Mouse (Mus musculus): ENCODE data around the gene Pold1. TPM values are rescaled to one million over a fixed set of nuclear protein-coding genes. Genes with fewer than 3 reads are reported as not detected.

Pold1 gene
- polyA plus RNA-seq, 1 experiment from 2014 or later, result 56.1 TPM

DNA sequence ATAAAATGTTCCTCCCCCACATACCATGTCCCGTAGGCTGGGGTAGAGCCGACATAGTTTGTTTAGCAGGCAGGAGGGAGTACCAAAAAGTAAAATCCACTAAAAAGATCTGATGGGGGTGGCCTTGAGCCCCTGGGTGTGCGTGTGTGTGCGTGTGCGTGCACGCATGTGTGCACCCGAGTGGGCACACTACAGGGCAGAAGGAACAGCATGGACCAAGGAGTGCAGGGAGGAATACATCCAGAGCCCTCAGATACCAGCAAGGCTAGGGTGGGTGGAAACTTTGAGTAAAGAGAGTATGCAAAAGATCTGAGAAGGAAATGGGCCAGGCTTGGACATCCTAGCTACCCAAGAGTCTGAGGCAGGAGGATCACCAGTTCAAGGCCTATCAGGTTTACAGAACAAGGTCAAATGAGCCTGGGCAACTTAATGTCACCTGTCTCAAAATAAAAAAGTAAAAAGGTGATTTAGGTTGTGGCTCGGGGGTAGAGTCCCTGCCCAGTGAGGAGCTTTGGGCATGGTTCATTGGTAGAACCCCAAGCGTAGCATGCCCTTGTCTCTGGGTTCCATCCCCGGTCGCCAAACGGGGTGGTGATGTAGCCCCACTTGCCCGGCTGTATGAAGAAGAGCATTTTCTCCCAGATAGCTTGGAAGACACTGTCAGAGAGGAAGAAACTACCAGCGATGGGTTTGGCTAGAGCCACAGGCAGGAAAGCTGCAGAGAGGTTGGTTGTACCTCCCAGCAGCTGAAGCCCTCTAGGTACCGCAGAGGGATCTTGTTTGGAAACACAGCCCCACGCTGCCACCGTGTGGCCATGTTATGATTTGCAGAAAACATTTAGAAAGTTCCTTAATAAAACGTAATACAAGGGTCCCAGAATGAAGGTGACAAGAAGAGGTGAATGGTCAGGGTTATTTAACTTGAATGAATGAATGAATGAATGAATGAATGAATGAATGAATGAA, 12.1 kb upstream of the Pold1 start:
- Histone ChIP-seq H3K36me3 (no peaks in the 10 kb centered on the region), H3K4me1 (no peaks in the 10 kb centered on the region), H3K9me3 (no peaks in the 10 kb centered on the region), H3K4me2 (no peak overlapping the region), H3K27ac (replicated peaks) (no peak overlapping the region), H3K27me3 (replicated peaks) (peaks cover 46% of the 10 kb centered on the region), H3K4me3 (no peak overlapping the region), H3K9ac (no peak overlapping the region)
- 46% methylated on average over 18 of the region's 18 CpGs for WGBS
- no peak for ATAC-seq (ENCODE audit: extremely low read depth, insufficient number of reproducible peaks, low FRiP score, low TSS enrichment)

DNA sequence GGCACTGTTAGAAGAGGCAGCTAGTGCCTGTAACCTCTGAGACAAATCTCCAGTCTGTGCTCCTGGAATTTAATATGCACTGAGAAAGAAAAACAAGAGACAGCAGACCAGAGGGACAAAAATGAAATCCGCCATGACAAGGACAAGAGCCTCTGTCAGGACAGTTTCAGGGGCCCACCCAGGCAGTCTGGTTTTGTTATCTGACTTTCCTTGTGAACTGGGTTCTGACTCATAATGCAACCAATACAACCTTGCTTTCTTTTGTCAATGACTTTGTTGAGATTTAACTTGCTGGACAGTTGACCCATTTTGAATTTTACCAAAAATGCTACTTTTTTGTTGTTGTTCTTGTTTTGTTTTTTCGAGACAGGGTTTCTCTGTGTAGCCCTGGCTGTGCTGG, 9.0 kb upstream of the Pold1 start:
- no peaks in the 10 kb centered on the region for H3K36me3 ChIP-seq
- H3K4me3 ChIP-seq, result no peak overlapping the region
- no peak overlapping the region for H3K27ac ChIP-seq (replicated peaks)
- peaks cover 44% of the 10 kb centered on the region; the same call in 1 of the 2 replicates for H3K27me3 ChIP-seq (replicated peaks)
- 45% methylated on average over 2 of the region's 2 CpGs for WGBS
- 0 out of 2 replicates have a peak overlapping the region, but pooled peaks have one; percentile 21 for H3K9ac ChIP-seq
- no peaks in the 10 kb centered on the region for H3K9me3 ChIP-seq
- H3K4me2 ChIP-seq, result no peak overlapping the region
- H3K4me1 ChIP-seq, result peaks cover 10% of the 10 kb centered on the region
- ATAC-seq (ENCODE audit: extremely low read depth, insufficient number of reproducible peaks, low FRiP score, low TSS enrichment), result no peak

DNA sequence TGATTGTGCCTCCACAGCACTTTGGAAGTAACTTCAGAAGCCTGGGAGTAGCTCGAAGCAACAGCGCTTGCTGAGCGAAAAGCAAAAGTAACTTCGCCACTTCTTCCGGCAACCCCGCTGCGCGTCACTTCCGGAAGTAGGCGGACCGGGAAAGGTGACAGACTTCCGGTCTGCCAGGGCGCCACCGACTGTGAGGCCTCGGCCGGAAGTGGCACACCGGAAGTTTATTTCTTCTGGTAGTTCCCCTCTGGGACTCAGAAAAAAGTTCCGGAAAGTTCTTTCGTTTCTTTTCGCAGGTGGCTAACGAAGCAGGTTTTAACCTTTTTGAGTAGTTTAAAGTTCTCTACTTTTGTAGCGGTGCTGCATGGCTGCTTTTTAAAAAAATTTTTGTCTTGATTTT, 5.2 kb upstream of the Pold1 start, which contains the start of gene Nr1h2:
Gene Nr1h2, minus strand, starts transcription at position 126 of the 400 bp plus-strand sequence.
- Histone ChIP-seq H3K4me2 (peak within 1 kb of the TSS; percentile 75), H3K27me3 (replicated peaks) (peaks cover 28% of the 10 kb centered on the region; the same call in 1 of the 2 replicates), H3K4me1 (peaks cover 12% of the 10 kb centered on the region), H3K27ac (replicated peaks) (peak within 1 kb of the TSS; percentile 97), H3K9me3 (no peaks in the 10 kb centered on the region), H3K4me3 (peak within 1 kb of the TSS; percentile 87), H3K9ac (peak within 1 kb of the TSS; percentile 88), H3K36me3 (peaks cover 32% of the 10 kb centered on the region)
- peak; percentile 70 for ATAC-seq (ENCODE audit: extremely low read depth, insufficient number of reproducible peaks, low FRiP score, low TSS enrichment)
- WGBS, result under 1% methylated on average over 22 of the region's 22 CpGs

DNA sequence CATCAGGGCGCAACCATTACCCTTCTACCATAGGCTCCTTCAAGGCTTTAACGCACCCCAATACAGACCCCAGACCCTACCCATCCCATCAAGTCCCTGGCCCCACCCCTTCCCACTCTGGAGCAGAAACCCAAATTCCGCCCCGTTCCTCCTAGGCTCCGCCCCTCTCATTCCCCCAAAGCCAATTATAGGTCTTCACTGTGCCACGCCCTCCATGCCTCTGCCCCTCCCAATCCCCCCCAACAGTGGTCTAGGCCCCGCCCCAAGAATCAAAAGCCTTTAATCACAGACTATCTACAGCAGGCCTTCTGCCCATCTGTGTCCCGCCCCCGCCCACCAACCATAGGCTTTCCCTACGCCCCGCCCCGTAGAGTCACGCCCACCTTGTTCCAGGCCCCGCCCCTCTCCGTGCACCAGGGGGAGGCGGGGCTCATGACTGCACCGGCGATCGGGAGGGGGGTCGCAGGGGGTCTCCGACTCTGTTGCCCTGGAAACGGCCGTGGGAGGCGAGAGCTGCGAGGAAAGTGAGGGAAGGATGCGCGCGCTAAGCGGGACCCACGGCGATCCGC, 4.6 kb upstream of the Pold1 start:
- H3K4me2 ChIP-seq, result peak overlapping the region; percentile 75
- peak; percentile 65 for ATAC-seq (ENCODE audit: extremely low read depth, insufficient number of reproducible peaks, low FRiP score, low TSS enrichment)
- under 1% methylated on average over 31 of the region's 32 CpGs for WGBS
- peak overlapping the region; percentile 88 for H3K9ac ChIP-seq
- H3K9me3 ChIP-seq, result no peaks in the 10 kb centered on the region
- H3K4me1 ChIP-seq, result peaks cover 12% of the 10 kb centered on the region
- H3K27ac ChIP-seq (replicated peaks), result peak overlapping the region; percentile 97
- peaks cover 28% of the 10 kb centered on the region; the same call in 1 of the 2 replicates for H3K27me3 ChIP-seq (replicated peaks)
- peaks cover 32% of the 10 kb centered on the region for H3K36me3 ChIP-seq
- H3K4me3 ChIP-seq, result peak overlapping the region; percentile 87

DNA sequence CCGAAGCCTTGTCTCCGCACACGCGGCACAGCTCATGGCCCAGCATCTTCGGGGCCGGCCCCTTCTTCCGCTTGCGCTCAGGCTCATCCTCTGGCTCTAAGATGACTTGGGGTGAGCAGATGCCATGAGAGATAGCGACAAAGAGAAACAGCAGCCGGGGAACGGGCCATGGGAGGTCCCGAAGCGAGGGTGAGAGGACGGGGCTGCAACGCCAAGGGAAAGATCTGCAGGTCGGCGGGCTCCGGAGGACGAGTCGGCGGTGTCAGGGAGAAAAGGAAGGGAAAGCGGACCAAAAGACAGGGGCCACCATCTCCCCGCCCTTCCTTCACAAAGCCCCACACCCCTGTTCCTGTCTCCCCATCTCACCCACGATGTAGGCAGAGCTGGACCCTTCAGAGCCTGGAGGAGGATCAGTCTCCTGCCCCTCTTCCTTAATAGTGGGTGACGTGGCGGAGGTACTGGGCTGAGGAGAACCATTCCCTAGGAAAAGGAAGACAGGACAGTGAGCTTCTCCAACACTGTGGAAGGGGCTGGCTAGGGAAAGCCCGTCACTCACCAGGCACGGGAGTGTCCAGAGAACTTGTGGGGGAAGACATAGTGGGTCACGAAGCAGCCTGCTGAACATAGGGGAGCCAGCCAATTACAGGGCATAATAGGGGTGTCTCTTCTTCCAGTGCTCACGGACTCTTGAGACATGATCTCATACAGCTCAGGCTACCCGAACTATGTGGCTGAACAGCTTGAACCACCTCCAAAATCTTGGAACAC, 3.7 kb upstream of the Pold1 start:
- WGBS, result 81% methylated on average over 30 of the region's 31 CpGs
- peaks cover 32% of the 10 kb centered on the region for H3K36me3 ChIP-seq
- ATAC-seq (ENCODE audit: extremely low read depth, insufficient number of reproducible peaks, low FRiP score, low TSS enrichment), result no peak
- H3K9ac ChIP-seq, result peak overlapping the region; percentile 88; the same call in 1 of the 2 replicates
- no peak overlapping the region for H3K27ac ChIP-seq (replicated peaks)
- H3K9me3 ChIP-seq, result no peaks in the 10 kb centered on the region
- H3K27me3 ChIP-seq (replicated peaks), result peaks cover 21% of the 10 kb centered on the region; the same call in 1 of the 2 replicates
- peaks cover 20% of the 10 kb centered on the region for H3K4me1 ChIP-seq
- H3K4me3 ChIP-seq, result peak overlapping the region; percentile 87
- peak overlapping the region; percentile 75 for H3K4me2 ChIP-seq

DNA sequence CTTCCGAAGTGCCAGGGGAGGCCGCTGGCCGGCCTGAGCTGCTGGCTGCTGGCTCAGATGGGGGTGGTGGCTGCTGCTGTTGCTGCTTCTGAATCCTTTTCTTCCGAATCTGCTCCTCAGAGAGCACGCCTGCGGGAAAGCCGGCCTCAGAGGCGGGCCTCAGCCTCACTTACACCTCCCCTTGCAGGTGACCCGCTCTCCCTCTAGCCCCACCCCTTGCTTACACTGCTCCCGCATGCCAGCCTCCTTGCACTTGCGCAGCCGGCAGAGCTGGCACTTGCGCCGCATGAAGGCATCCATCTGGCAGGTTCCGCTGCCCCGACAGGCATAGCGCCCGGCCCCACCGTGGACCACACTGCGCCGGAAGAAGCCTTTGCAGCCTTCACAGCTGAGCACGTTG, 3.1 kb upstream of the Pold1 start:
- no peak overlapping the region for H3K4me3 ChIP-seq
- H3K9ac ChIP-seq, result no peak overlapping the region
- H3K4me1 ChIP-seq, result peaks cover 26% of the 10 kb centered on the region
- H3K9me3 ChIP-seq, result no peaks in the 10 kb centered on the region
- WGBS, result 80% methylated on average over 22 of the region's 22 CpGs
- no peak for ATAC-seq (ENCODE audit: extremely low read depth, insufficient number of reproducible peaks, low FRiP score, low TSS enrichment)
- no peak overlapping the region for H3K27ac ChIP-seq (replicated peaks)
- no peak overlapping the region for H3K4me2 ChIP-seq
- peaks cover 33% of the 10 kb centered on the region for H3K36me3 ChIP-seq
- peaks cover 15% of the 10 kb centered on the region; the same call in 1 of the 2 replicates for H3K27me3 ChIP-seq (replicated peaks)

DNA sequence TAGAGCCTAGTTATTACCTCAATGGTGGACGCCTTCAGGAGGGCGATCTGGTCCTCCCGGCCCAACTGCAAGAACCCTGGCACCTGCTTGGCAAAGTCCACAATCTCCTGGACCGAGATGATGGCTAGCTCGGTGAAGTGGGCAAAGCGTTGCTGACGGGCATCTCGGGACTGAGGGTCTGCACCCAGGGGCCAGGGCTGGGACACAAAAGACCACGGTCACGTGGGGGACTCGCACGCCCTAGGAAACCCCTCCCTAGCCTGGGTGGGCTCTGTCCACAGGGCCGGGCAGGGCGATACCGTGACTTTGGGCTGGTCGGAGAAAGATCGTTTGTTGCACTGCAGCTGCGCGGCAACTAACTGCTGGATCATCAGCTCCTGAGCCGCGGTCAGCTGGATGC, 2.7 kb upstream of the Pold1 start:
- Histone ChIP-seq H3K9me3 (no peaks in the 10 kb centered on the region), H3K36me3 (peaks cover 37% of the 10 kb centered on the region), H3K4me3 (no peak overlapping the region), H3K27ac (replicated peaks) (no peak overlapping the region), H3K4me2 (no peak overlapping the region), H3K4me1 (peaks cover 26% of the 10 kb centered on the region), H3K27me3 (replicated peaks) (peaks cover 12% of the 10 kb centered on the region; the same call in 1 of the 2 replicates), H3K9ac (no peak overlapping the region)
- ATAC-seq (ENCODE audit: extremely low read depth, insufficient number of reproducible peaks, low FRiP score, low TSS enrichment), result no peak
- WGBS, result 90% methylated on average over 21 of the region's 21 CpGs

DNA sequence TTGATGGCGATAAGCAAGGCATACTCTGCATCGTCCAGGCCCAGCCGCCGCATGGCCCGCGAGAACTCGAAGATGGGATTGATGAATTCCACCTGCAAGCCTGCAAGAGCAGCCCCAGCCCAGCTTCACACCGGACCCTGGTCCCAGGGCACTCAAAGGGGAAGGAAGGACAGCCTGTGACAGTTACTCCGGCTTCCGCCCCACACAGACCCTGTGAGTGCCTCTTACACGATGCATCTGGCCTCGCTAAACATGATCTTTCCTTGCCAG, 1.7 kb upstream of the Pold1 start:
- peaks cover 26% of the 10 kb centered on the region for H3K4me1 ChIP-seq
- no peak overlapping the region for H3K4me2 ChIP-seq
- H3K9me3 ChIP-seq, result no peaks in the 10 kb centered on the region
- H3K4me3 ChIP-seq, result no peak overlapping the region
- ATAC-seq (ENCODE audit: extremely low read depth, insufficient number of reproducible peaks, low FRiP score, low TSS enrichment), result no peak
- WGBS, result 94% methylated on average over 12 of the region's 12 CpGs
- peaks cover 3% of the 10 kb centered on the region; the same call in 1 of the 2 replicates for H3K27me3 ChIP-seq (replicated peaks)
- no peak overlapping the region for H3K9ac ChIP-seq
- H3K36me3 ChIP-seq, result peaks cover 45% of the 10 kb centered on the region
- no peak overlapping the region for H3K27ac ChIP-seq (replicated peaks)

DNA sequence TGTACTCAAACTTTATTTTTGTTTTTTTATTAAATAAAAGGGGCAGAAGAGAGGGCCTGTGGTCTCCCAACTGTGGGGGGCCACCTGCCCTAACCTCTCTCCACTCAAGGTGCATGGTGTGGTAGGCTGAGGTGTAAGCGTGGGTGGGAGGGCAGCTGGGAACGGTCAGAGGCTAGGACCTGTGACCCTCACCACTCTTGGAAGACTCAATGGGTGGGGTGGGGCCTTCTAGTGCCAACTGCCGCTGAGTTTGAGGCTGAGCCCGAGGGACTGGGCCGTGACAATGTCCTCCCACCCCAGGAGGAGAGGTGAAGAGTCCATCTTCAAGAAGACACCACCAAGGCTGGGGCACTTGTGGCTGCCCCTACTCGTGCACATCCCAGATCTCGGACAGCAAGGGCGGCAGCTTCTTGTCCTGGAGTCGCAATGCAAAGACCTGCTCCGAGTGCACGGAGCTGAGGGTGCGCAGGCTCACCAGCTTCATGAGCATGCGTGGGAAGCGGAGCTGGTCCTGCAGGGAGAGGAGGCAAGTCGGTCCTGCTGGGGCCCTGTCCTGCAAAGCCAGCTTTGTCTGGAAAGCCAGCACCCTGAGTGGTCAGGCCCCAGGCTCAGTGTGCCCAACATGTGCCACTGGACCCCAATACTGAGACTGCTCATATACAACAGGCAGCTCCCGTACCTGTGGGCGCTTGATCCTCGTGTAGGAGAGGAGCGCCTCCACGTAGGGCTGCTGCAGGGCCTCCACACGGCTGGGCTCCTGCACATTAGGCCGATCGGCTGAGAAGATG, 1.2 kb upstream of the Pold1 start:
- Histone ChIP-seq H3K9ac (no peak overlapping the region), H3K27me3 (replicated peaks) (no peaks in the 10 kb centered on the region), H3K4me2 (no peak overlapping the region), H3K27ac (replicated peaks) (no peak overlapping the region), H3K4me3 (no peak overlapping the region), H3K4me1 (peaks cover 26% of the 10 kb centered on the region), H3K36me3 (peaks cover 49% of the 10 kb centered on the region), H3K9me3 (no peaks in the 10 kb centered on the region)
- 91% methylated on average over 23 of the region's 23 CpGs for WGBS
- no peak for ATAC-seq (ENCODE audit: extremely low read depth, insufficient number of reproducible peaks, low FRiP score, low TSS enrichment)

DNA sequence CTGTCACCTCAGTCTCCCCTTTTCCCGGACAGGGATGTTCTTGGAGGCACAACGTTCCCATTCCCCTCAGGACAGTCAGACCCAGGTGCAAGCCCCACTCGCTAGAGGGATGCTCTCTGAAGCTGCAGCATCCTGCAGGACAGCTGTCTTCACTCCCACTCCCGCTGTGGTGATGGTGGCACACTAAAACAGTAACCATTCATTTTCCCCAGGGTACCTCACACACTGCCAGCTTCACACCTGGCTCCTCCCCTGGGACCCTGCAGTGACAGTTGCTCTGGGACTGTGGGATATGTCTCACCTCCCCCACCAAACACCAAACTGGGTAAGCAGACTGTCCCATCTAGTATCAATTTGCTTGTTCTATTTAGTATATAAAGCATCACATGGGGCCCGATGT, 924 bp downstream of the Pold1 start:
- H3K9me3 ChIP-seq, result no peaks in the 10 kb centered on the region
- peak overlapping the region; percentile 79 for H3K4me3 ChIP-seq
- WGBS, result 23% methylated on average over 5 of the region's 5 CpGs
- H3K9ac ChIP-seq, result peak overlapping the region; percentile 84
- ATAC-seq (ENCODE audit: extremely low read depth, insufficient number of reproducible peaks, low FRiP score, low TSS enrichment), result no peak
- no peaks in the 10 kb centered on the region for H3K27me3 ChIP-seq (replicated peaks)
- H3K4me2 ChIP-seq, result peak overlapping the region; percentile 93
- peaks cover 57% of the 10 kb centered on the region for H3K36me3 ChIP-seq
- peak overlapping the region; percentile 75; the same call in 1 of the 2 replicates for H3K27ac ChIP-seq (replicated peaks)
- H3K4me1 ChIP-seq, result peaks cover 17% of the 10 kb centered on the region
